Mouse (Mus musculus) heart, adult 2 months (tissue): ENCODE measurements around the gene Tspan9. TPM values are rescaled to one million over a fixed set of nuclear protein-coding genes. Genes with fewer than 3 reads are reported as not detected.

Experiments
- DNase-seq, 2 experiments: peaks; one replicate each; pipeline ENCODE4 v3.0.0; 2021
- H3K27ac ChIP-seq: fragments of 200-600 bp; 2 replicates; pipeline ENCODE4 v1.8.1; 2022
- H3K27me3 ChIP-seq: fragments of 200-500 bp; 2 replicates; pipeline ENCODE4 v1.6.1; 2012; ENCODE audit warnings: mild to moderate bottlenecking, low read length, inconsistent platforms, mixed read lengths; ENCODE audit not compliant: control insufficient read depth, insufficient read depth
- H3K36me3 ChIP-seq: fragments of 200-500 bp; 2 replicates; pipeline ENCODE4 v1.6.1; 2012; ENCODE audit warnings: low read length, inconsistent platforms; ENCODE audit not compliant: control insufficient read depth, insufficient read depth
- H3K4me1 ChIP-seq: fragments of 200-500 bp; 2 replicates; pipeline ENCODE4 v1.6.1; 2011; ENCODE audit warnings: low read length; ENCODE audit not compliant: control insufficient read depth, insufficient read depth
- H3K4me3 ChIP-seq: fragments of 200-600 bp; 2 replicates; pipeline ENCODE4 v1.8.1; 2022
- H3K79me2 ChIP-seq: fragments of 200-500 bp; replicated peaks from 2 replicates; pipeline ENCODE4 v1.6.1; 2012; ENCODE audit warnings: mild to moderate bottlenecking, inconsistent platforms, low read length, moderate library complexity, mixed read lengths; ENCODE audit not compliant: control insufficient read depth, insufficient read depth
- H3K9ac ChIP-seq: fragments of 200-500 bp; 2 replicates; pipeline ENCODE4 v1.6.1; 2012; ENCODE audit warnings: low read depth, mild to moderate bottlenecking, control low read depth, inconsistent platforms, low read length, mixed read lengths
- CTCF ChIP-seq: fragments of 200-600 bp; IDR thresholded peaks from 2 replicates; pipeline ENCODE4 v1.8.1; 2022; ENCODE audit warnings: antibody characterized with exemption, mild to moderate bottlenecking, moderate library complexity
- EP300 ChIP-seq: fragments of 200-500 bp; IDR thresholded peaks from 2 replicates; pipeline ENCODE4 v1.6.1; 2011; ENCODE audit warnings: low read depth, low read length, control low read depth; ENCODE audit not compliant: insufficient read depth
- POLR2A ChIP-seq: fragments of 200-500 bp; IDR thresholded peaks from 2 replicates; pipeline ENCODE4 v1.6.1; 2011; ENCODE audit warnings: mild to moderate bottlenecking, low read depth, low read length, control low read depth; ENCODE audit not compliant: insufficient read depth
- WGBS: fragments of 180-500 bp; shearing (Covaris S2); methylation state at CpG from one replicate; pipeline ENCODE4 v1.1.7; 2018; 5-methylcytosine and 5-hydroxymethylcytosine counted together
- intact Hi-C: fragments of 180-260 bp; cut with DNase I; formaldehyde crosslinking; loops from one replicate; pipeline ENCODE4 v1.15.1; 2025
- polyA plus RNA-seq: library from polyadenylated mRNA; depleted of rRNA; stranded (reverse); fragments of >200 nt; gene quantifications from 2 replicates; pipeline ENCODE4 v1.2.3, GENCODE M21; 2012
- total RNA-seq, 2 experiments: library from RNA; stranded (reverse); gene quantifications; 2 replicates each; pipeline ENCODE4 v1.2.3; 2021

Tspan9 gene
- total and polyA plus RNA-seq, 3 experiments = 84.9 to 104 (median 88.5) TPM

- 79% methylated on average over 7 of the region's 7 CpGs for WGBS
- intact Hi-C loops = no loop called here
- no peak overlapping the region for H3K27ac ChIP-seq
Observed at GRCm38 (mm10) chr6:128015304-128015703, 128.1 kb downstream of the Tspan9 start.

DNA sequence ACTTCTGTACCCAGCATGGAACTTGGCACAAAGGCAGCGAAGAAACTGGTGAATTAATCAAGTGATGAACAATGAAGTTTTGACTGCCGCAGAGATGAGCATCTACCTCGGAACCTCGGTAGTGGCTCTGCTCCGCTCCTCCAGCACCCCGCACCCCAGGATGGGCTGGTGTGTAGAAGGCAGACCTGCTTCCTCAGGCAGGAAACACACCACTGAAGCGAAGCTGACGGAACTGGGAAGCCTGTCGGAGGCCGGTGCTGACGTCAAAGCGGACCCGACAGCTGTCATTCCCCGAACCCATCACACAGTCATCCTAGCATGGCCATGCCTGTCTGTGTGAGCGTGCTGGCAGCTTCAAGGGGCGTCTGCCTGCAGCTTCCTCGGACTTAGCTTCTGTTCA, 131.6 kb downstream of the Tspan9 start:
- no peaks in the 10 kb centered on the region for H3K27me3 ChIP-seq
- H3K27ac ChIP-seq = no peak overlapping the region
- DNase-seq = no peak
- TF ChIP-seq EP300 = no peak
- TF ChIP-seq CTCF = no peak
- TF ChIP-seq POLR2A = no peak
- H3K36me3 ChIP-seq = no peaks in the 10 kb centered on the region
- peaks cover 22% of the 10 kb centered on the region for H3K4me1 ChIP-seq
- WGBS = 42% methylated on average over 17 of the region's 17 CpGs
- H3K79me2 ChIP-seq = no peaks in the 10 kb centered on the region; the same call in 1 of the 2 replicates
- H3K9ac ChIP-seq = no peak overlapping the region
- intact Hi-C loops = no loop called here
- no peak overlapping the region for H3K4me3 ChIP-seq

More at GRCm38 (mm10) chr6:128015304-128015703, 128.1 kb downstream of the Tspan9 start:
- no peak for TF ChIP-seq EP300
- TF ChIP-seq POLR2A = no peak
- no peak for TF ChIP-seq CTCF
- Histone ChIP-seq H3K4me3 (no peak overlapping the region), H3K9ac (no peak overlapping the region), H3K27me3 (no peaks in the 10 kb centered on the region), H3K4me1 (peaks cover 9% of the 10 kb centered on the region), H3K36me3 (no peaks in the 10 kb centered on the region), H3K79me2 (no peaks in the 10 kb centered on the region; the same call in none of the 2 replicates)
- DNase-seq = no peak

DNA sequence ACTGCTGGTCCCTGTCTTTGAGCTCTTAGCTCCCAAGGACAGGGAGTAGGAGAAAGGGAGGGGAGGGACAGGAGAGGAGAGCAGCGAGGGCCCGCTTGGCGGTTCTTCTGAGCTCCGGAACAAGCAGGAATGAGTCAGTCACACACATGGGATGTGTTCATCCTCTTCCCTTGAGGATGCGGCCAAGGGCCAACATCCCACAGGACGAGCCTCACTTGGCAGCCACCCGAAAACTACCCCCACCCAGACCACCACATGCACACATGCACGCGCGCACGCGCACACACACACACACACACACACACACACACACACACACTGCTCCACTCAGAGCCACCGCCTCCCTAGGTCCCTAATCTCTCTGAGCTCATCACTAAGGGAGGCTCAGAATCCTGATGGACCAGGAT, 132.3 kb downstream of the Tspan9 start:
- no peak overlapping the region for H3K9ac ChIP-seq
- H3K27ac ChIP-seq = no peak overlapping the region
- H3K4me3 ChIP-seq = no peak overlapping the region
- H3K79me2 ChIP-seq = no peaks in the 10 kb centered on the region; the same call in 1 of the 2 replicates
- intact Hi-C loops = no loop called here
- TF ChIP-seq EP300 = no peak
- TF ChIP-seq POLR2A = no peak
- no peak for TF ChIP-seq CTCF
- DNase-seq = peak; percentile 41 to 44
- no peaks in the 10 kb centered on the region for H3K36me3 ChIP-seq
- H3K4me1 ChIP-seq = peaks cover 24% of the 10 kb centered on the region
- H3K27me3 ChIP-seq = no peaks in the 10 kb centered on the region
- WGBS = 37% methylated on average over 13 of the region's 13 CpGs

DNA sequence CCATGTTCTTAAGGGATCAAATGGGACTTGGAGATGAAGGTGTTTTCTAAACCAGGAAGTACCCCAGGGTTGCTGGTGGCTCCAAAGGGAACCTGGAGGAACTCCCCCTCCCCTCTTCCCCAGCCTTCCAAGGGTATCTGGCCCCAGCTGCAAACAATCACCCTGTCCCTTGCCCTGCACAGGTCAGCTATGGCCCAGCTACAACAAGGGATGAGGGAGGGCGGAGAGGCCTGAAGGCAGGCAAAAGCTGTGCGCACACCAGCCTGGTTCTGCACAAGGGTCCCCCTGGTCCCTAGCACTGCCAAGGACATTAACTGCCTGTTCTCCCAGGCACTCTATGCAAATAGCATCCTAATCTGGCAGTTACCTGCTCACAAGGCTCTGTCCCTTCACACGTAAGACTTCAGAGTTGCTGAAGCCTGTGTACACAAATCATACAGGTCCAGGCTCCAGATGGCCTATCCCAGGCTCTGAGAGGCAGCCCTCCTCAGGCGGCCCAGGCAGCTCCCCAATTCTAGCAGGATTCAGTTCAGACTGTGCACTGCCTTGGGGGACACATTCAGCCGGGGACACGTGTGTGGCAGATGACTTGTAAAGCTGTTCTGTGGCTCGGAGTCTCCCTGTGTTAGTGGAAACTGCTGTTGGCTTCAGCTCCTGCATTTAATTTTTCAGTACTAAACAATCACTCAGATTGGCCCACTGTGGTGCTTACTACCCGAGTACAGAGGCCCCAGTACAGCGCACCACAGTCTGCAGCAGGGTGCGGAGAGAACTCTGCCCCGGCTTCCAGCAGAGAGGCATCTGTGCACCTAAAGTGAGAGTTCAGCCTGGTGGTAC, 133.0 kb downstream of the Tspan9 start:
- intact Hi-C loops = no loop called here
- H3K4me1 ChIP-seq = peaks cover 24% of the 10 kb centered on the region
- H3K9ac ChIP-seq = no peak overlapping the region
- H3K4me3 ChIP-seq = no peak overlapping the region
- TF ChIP-seq POLR2A (no peak), EP300 (no peak), CTCF (no peak)
- H3K79me2 ChIP-seq = no peaks in the 10 kb centered on the region; the same call in 1 of the 2 replicates
- WGBS = 86% methylated on average over 11 of the region's 11 CpGs
- no peaks in the 10 kb centered on the region for H3K36me3 ChIP-seq
- H3K27me3 ChIP-seq = no peaks in the 10 kb centered on the region
- DNase-seq = no peak
- no peak overlapping the region for H3K27ac ChIP-seq

- no peak for TF ChIP-seq CTCF
- TF ChIP-seq POLR2A = no peak
- Histone ChIP-seq H3K9ac (no peak overlapping the region), H3K4me3 (no peak overlapping the region), H3K27me3 (no peaks in the 10 kb centered on the region), H3K27ac (peak overlapping the region; percentile 12), H3K36me3 (no peaks in the 10 kb centered on the region), H3K4me1 (peaks cover 26% of the 10 kb centered on the region), H3K79me2 (no peaks in the 10 kb centered on the region)
- DNase-seq = no peak
- 47% methylated on average over 5 of the region's 5 CpGs for WGBS
- intact Hi-C loops = no loop called here
Observed at GRCm38 (mm10) chr6:128007982-128008562, 135.3 kb downstream of the Tspan9 start.

DNA sequence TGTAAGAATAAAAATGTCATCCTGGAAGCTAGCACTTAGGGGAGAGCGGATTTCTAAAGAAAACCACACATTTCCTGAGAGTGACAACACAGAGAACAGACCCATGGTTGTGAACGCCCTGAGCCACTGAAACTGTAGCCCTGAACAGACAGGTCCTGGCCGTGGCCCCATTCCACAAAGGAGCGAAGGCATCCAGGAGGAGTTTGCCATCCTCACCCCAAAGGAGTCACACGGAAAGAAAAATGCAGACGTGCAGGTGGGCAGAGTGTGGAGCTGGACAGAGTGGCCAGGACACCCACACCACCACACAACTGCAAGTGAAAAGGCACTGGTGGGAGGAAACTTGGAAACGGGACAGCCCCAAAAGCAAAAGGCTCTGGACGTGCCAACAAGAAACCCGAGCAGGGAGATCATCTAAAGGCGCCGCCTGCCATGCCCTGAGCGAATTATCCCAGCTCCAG, 136.1 kb downstream of the Tspan9 start:
- H3K27ac ChIP-seq = peak overlapping the region; percentile 12
- intact Hi-C loops = no loop called here
- peak; percentile 59 to 69 for DNase-seq
- H3K9ac ChIP-seq = 0 out of 2 replicates have a peak overlapping the region, but pooled peaks have one; percentile 12
- no peaks in the 10 kb centered on the region for H3K36me3 ChIP-seq
- WGBS = 23% methylated on average over 12 of the region's 12 CpGs
- H3K79me2 ChIP-seq = no peaks in the 10 kb centered on the region
- no peak overlapping the region for H3K4me3 ChIP-seq
- H3K4me1 ChIP-seq = peaks cover 24% of the 10 kb centered on the region
- H3K27me3 ChIP-seq = no peaks in the 10 kb centered on the region
- TF ChIP-seq CTCF (no peak), POLR2A (no peak)
